Mouse (Mus musculus): Measurements from ENCODE around the gene Gm20388. TPM values are rescaled to one million over a fixed set of nuclear protein-coding genes. Genes with fewer than 3 reads are reported as not detected.

Gm20388 gene
- polyA plus RNA-seq, 1 experiment from 2014 or later = not detected

GRCm38 (mm10) chr8:122610209-122610608 is 2699.6 kb downstream of the Gm20388 start:
- no peak overlapping the region; the same call in 1 of the 2 replicates for H3K4me3 ChIP-seq (ENCODE audit: low read length)
- 52% methylated on average over 4 of the region's 4 CpGs for WGBS
- H3K27me3 ChIP-seq (ENCODE audit: control insufficient read depth, insufficient read depth, low read depth, low read length) = no peaks in the 10 kb centered on the region
- no peaks in the 10 kb centered on the region for H3K9me3 ChIP-seq (ENCODE audit: control insufficient read depth, low read length)
- H3K27ac ChIP-seq (ENCODE audit: low read length) = no peak overlapping the region
- peak overlapping the region; percentile 89 for H3K4me2 ChIP-seq (ENCODE audit: low read depth, low read length)
- peaks cover 5% of the 10 kb centered on the region; the same call in 1 of the 2 replicates for H3K36me3 ChIP-seq (ENCODE audit: control insufficient read depth, insufficient read depth, low read length)
- no peak overlapping the region; the same call in 1 of the 2 replicates for H3K9ac ChIP-seq (ENCODE audit: low read length)
- H3K4me1 ChIP-seq (replicated peaks; ENCODE audit: control insufficient read depth, insufficient read depth, low read length) = peaks cover 12% of the 10 kb centered on the region
- no peak for ATAC-seq (ENCODE audit: low read depth)

- H3K27ac ChIP-seq (ENCODE audit: low read length) = peak overlapping the region; percentile 71
- peak overlapping the region; percentile 89 for H3K4me2 ChIP-seq (ENCODE audit: low read depth, low read length)
- H3K9ac ChIP-seq (ENCODE audit: low read length) = peak overlapping the region; percentile 79
- H3K4me1 ChIP-seq (replicated peaks; ENCODE audit: control insufficient read depth, insufficient read depth, low read length) = peaks cover 12% of the 10 kb centered on the region
- 4% methylated on average over 20 of the region's 20 CpGs for WGBS
- no peaks in the 10 kb centered on the region for H3K9me3 ChIP-seq (ENCODE audit: control insufficient read depth, low read length)
- H3K27me3 ChIP-seq (ENCODE audit: control insufficient read depth, insufficient read depth, low read depth, low read length) = no peaks in the 10 kb centered on the region
- H3K36me3 ChIP-seq (ENCODE audit: control insufficient read depth, insufficient read depth, low read length) = peaks cover 5% of the 10 kb centered on the region; the same call in 1 of the 2 replicates
- peak overlapping the region; percentile 71 for H3K4me3 ChIP-seq (ENCODE audit: low read length)
- ATAC-seq (ENCODE audit: low read depth) = peak; percentile 26
Observed at GRCm38 (mm10) chr8:122610612-122611277, 2700.1 kb downstream of the Gm20388 start.

- Histone ChIP-seq H3K9me3 (ENCODE audit: control insufficient read depth, low read length) (no peaks in the 10 kb centered on the region), H3K27me3 (ENCODE audit: control insufficient read depth, insufficient read depth, low read depth, low read length) (no peaks in the 10 kb centered on the region), H3K36me3 (ENCODE audit: control insufficient read depth, insufficient read depth, low read length) (peaks cover 5% of the 10 kb centered on the region; the same call in 1 of the 2 replicates), H3K4me2 (ENCODE audit: low read depth, low read length) (peak within 1 kb of the TSS; percentile 89), H3K9ac (ENCODE audit: low read length) (peak within 1 kb of the TSS; percentile 79), H3K27ac (ENCODE audit: low read length) (peak within 1 kb of the TSS; percentile 87), H3K4me1 (replicated peaks; ENCODE audit: control insufficient read depth, insufficient read depth, low read length) (peaks cover 20% of the 10 kb centered on the region), H3K4me3 (ENCODE audit: low read length) (peak within 1 kb of the TSS; percentile 71)
- WGBS = under 1% methylated on average over 56 of the region's 57 CpGs
- peak; percentile 98 for ATAC-seq (ENCODE audit: low read depth)
Observed at GRCm38 (mm10) chr8:122611295-122612133, 2700.9 kb downstream of the Gm20388 start, which contains the start of the genes Galns and Trappc2l. TSS of gene Galns (minus strand) at chr8:122611463. TSS of gene Trappc2l (plus strand) at chr8:122611640.

GRCm38 (mm10) chr8:122616181-122616905 is 2705.7 kb downstream of the Gm20388 start:
- Histone ChIP-seq H3K4me1 (replicated peaks; ENCODE audit: control insufficient read depth, insufficient read depth, low read length) (peaks cover 19% of the 10 kb centered on the region), H3K9ac (ENCODE audit: low read length) (no peak overlapping the region), H3K4me3 (ENCODE audit: low read length) (no peak overlapping the region), H3K36me3 (ENCODE audit: control insufficient read depth, insufficient read depth, low read length) (peaks cover 5% of the 10 kb centered on the region; the same call in 1 of the 2 replicates), H3K4me2 (ENCODE audit: low read depth, low read length) (no peak overlapping the region), H3K27ac (ENCODE audit: low read length) (peak overlapping the region; percentile 40; the same call in 1 of the 2 replicates), H3K27me3 (ENCODE audit: control insufficient read depth, insufficient read depth, low read depth, low read length) (no peaks in the 10 kb centered on the region), H3K9me3 (ENCODE audit: control insufficient read depth, low read length) (no peaks in the 10 kb centered on the region)
- WGBS = 37% methylated on average over 9 of the region's 9 CpGs
- peak; percentile 14; the same call in 1 of the 2 replicates for ATAC-seq (ENCODE audit: low read depth)

- Histone ChIP-seq H3K27me3 (ENCODE audit: control insufficient read depth, insufficient read depth, low read depth, low read length) (no peaks in the 10 kb centered on the region), H3K4me2 (ENCODE audit: low read depth, low read length) (no peak overlapping the region), H3K27ac (ENCODE audit: low read length) (no peak overlapping the region), H3K9me3 (ENCODE audit: control insufficient read depth, low read length) (no peaks in the 10 kb centered on the region), H3K4me1 (replicated peaks; ENCODE audit: control insufficient read depth, insufficient read depth, low read length) (peaks cover 11% of the 10 kb centered on the region), H3K36me3 (ENCODE audit: control insufficient read depth, insufficient read depth, low read length) (peaks cover 5% of the 10 kb centered on the region; the same call in 1 of the 2 replicates), H3K4me3 (ENCODE audit: low read length) (no peak overlapping the region), H3K9ac (ENCODE audit: low read length) (no peak overlapping the region)
- WGBS = 31% methylated on average over 5 of the region's 7 CpGs
- ATAC-seq (ENCODE audit: low read depth) = peak; percentile 32; the same call in 1 of the 2 replicates
Observed at GRCm38 (mm10) chr8:122617947-122618546, 2707.4 kb downstream of the Gm20388 start.

- no peak for ATAC-seq (ENCODE audit: low read depth)
- peaks cover 11% of the 10 kb centered on the region for H3K4me1 ChIP-seq (replicated peaks; ENCODE audit: control insufficient read depth, insufficient read depth, low read length)
- WGBS = 70% methylated on average over 6 of the region's 6 CpGs
- no peak overlapping the region for H3K27ac ChIP-seq (ENCODE audit: low read length)
- H3K27me3 ChIP-seq (ENCODE audit: control insufficient read depth, insufficient read depth, low read depth, low read length) = no peaks in the 10 kb centered on the region
- H3K9me3 ChIP-seq (ENCODE audit: control insufficient read depth, low read length) = no peaks in the 10 kb centered on the region
- H3K9ac ChIP-seq (ENCODE audit: low read length) = no peak overlapping the region
- peaks cover 3% of the 10 kb centered on the region; the same call in 1 of the 2 replicates for H3K36me3 ChIP-seq (ENCODE audit: control insufficient read depth, insufficient read depth, low read length)
- H3K4me2 ChIP-seq (ENCODE audit: low read depth, low read length) = no peak overlapping the region
- no peak overlapping the region for H3K4me3 ChIP-seq (ENCODE audit: low read length)
Observed at GRCm38 (mm10) chr8:122618660-122619378, 2708.2 kb downstream of the Gm20388 start.

GRCm38 (mm10) chr8:122620446-122620845 is 2709.8 kb downstream of the Gm20388 start:
- H3K4me2 ChIP-seq (ENCODE audit: low read depth, low read length) = no peak overlapping the region
- no peak overlapping the region for H3K27ac ChIP-seq (ENCODE audit: low read length)
- no peaks in the 10 kb centered on the region for H3K36me3 ChIP-seq (ENCODE audit: control insufficient read depth, insufficient read depth, low read length)
- H3K27me3 ChIP-seq (ENCODE audit: control insufficient read depth, insufficient read depth, low read depth, low read length) = no peaks in the 10 kb centered on the region
- H3K9me3 ChIP-seq (ENCODE audit: control insufficient read depth, low read length) = no peaks in the 10 kb centered on the region
- WGBS = 24% methylated on average over 5 of the region's 5 CpGs
- no peak overlapping the region for H3K9ac ChIP-seq (ENCODE audit: low read length)
- H3K4me1 ChIP-seq (replicated peaks; ENCODE audit: control insufficient read depth, insufficient read depth, low read length) = peaks cover 11% of the 10 kb centered on the region
- no peak for ATAC-seq (ENCODE audit: low read depth)
- H3K4me3 ChIP-seq (ENCODE audit: low read length) = no peak overlapping the region

- Histone ChIP-seq H3K36me3 (ENCODE audit: control insufficient read depth, insufficient read depth, low read length) (no peaks in the 10 kb centered on the region), H3K9me3 (ENCODE audit: control insufficient read depth, low read length) (no peaks in the 10 kb centered on the region), H3K27ac (ENCODE audit: low read length) (no peak within 1 kb of the TSS), H3K4me2 (ENCODE audit: low read depth, low read length) (no peak within 1 kb of the TSS), H3K4me1 (replicated peaks; ENCODE audit: control insufficient read depth, insufficient read depth, low read length) (no peaks in the 10 kb centered on the region), H3K4me3 (ENCODE audit: low read length) (no peak within 1 kb of the TSS), H3K27me3 (ENCODE audit: control insufficient read depth, insufficient read depth, low read depth, low read length) (no peaks in the 10 kb centered on the region), H3K9ac (ENCODE audit: low read length) (no peak within 1 kb of the TSS)
- no peak for ATAC-seq (ENCODE audit: low read depth)
- WGBS = 63% methylated on average over 6 of the region's 6 CpGs
Observed at GRCm38 (mm10) chr8:122622727-122623126, 2712.1 kb downstream of the Gm20388 start, which contains the start of gene Pabpn1l. TSS of gene Pabpn1l (minus strand) at chr8:122622739.
